Mouse (Mus musculus): ENCODE measurements around the gene Cd300lb.

DNA sequence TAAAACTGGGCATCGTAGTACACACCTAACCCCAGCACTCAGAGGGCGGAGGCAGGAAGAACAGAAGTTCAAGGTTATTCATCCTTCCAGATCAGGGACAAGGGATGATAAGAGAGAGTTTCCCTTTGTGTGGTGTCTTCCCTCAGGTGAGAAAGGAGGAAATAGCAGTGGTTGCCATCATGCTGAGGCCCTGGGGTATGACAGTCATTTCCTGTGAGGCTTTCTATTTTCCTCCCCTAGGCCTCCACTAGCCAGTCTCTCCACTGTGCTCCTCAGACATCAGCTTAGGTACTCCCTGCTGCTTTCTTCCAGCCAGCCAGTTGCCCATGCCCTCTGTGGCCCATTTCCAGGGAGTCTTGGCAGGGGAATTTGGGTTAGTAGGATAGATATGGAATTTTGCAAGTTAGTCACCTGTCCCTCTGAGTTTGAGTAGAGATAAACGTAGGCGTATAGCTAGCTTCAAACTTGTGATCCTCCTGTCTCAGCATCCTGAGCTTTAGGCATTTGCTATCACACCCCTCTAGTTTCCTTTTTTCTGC, 50.9 kb downstream of the Cd300lb start:
- TF ChIP-seq CTCF (IDR thresholded peaks at IDR 0.05; ENCODE audit: low read depth): no peak
- TF ChIP-seq EP300 (IDR thresholded peaks at IDR 0.05; ENCODE audit: low read depth): no peak
